Mouse (Mus musculus): ENCODE measurements at regions not wholly inside any gene's neighbourhood (a gene's known extent, or its start where the extent isn't known, plus 50 kb on each side); places are given as distances from the start of the nearest gene placed in this dataset.

GRCm38 (mm10) chr11:16559001-16559699 is 50.9 kb upstream of the Sec61g start:
- ATAC-seq: peak; percentile 71
- no peaks in the 10 kb centered on the region for H3K27me3 ChIP-seq (replicated peaks; ENCODE audit: insufficient read depth, low read length)
- no peaks in the 10 kb centered on the region for H3K36me3 ChIP-seq (ENCODE audit: insufficient read depth, low read length)
- H3K9me3 ChIP-seq (ENCODE audit: low read length): no peaks in the 10 kb centered on the region
- 0 out of 2 replicates have a peak, but pooled peaks cover 3% of the 10 kb centered on the region for H3K4me1 ChIP-seq (ENCODE audit: insufficient read depth, low read depth, low read length)
- no peak overlapping the region; the same call in 1 of the 2 replicates for H3K27ac ChIP-seq (ENCODE audit: low read length)
- 10% methylated on average over 16 of the region's 16 CpGs for WGBS
- TF ChIP-seq CTCF (IDR thresholded peaks at IDR 0.05): no peak
- TF ChIP-seq EP300 (IDR thresholded peaks at IDR 0.05): no peak
- H3K9ac ChIP-seq (replicated peaks; ENCODE audit: low read depth): no peak overlapping the region
- H3K4me3 ChIP-seq (ENCODE audit: low read depth, low read length): no peak overlapping the region
- H3K4me2 ChIP-seq (replicated peaks; ENCODE audit: low read depth, low read length): peak overlapping the region; percentile 11; the same call in 1 of the 2 replicates
- peak; percentile 71 for DNase-seq (ENCODE audit: low spot score)

GRCm38 (mm10) chr11:16561727-16562126 is 53.4 kb upstream of the Sec61g start:
- Histone ChIP-seq H3K4me3 (ENCODE audit: low read depth, low read length) (no peak overlapping the region), H3K4me2 (replicated peaks; ENCODE audit: low read depth, low read length) (no peak overlapping the region), H3K9me3 (ENCODE audit: low read length) (no peaks in the 10 kb centered on the region), H3K4me1 (ENCODE audit: insufficient read depth, low read depth, low read length) (0 out of 2 replicates have a peak, but pooled peaks cover 3% of the 10 kb centered on the region), H3K27me3 (replicated peaks; ENCODE audit: insufficient read depth, low read length) (no peaks in the 10 kb centered on the region), H3K36me3 (ENCODE audit: insufficient read depth, low read length) (no peaks in the 10 kb centered on the region), H3K9ac (replicated peaks; ENCODE audit: low read depth) (no peak overlapping the region), H3K27ac (ENCODE audit: low read length) (no peak overlapping the region)
- 76% methylated on average over 4 of the region's 4 CpGs for WGBS
- ATAC-seq (no peak), DNase-seq (ENCODE audit: low spot score) (no peak)
- TF ChIP-seq EP300 (IDR thresholded peaks at IDR 0.05): no peak
- TF ChIP-seq CTCF (IDR thresholded peaks at IDR 0.05): no peak

- TF ChIP-seq CTCF (IDR thresholded peaks at IDR 0.05): no peak
- TF ChIP-seq EP300 (IDR thresholded peaks at IDR 0.05): 0 out of 2 replicates have a peak, but pooled peaks have one; percentile 41
- no peaks in the 10 kb centered on the region for H3K27me3 ChIP-seq (replicated peaks; ENCODE audit: insufficient read depth, low read length)
- H3K36me3 ChIP-seq (ENCODE audit: insufficient read depth, low read length): no peaks in the 10 kb centered on the region
- ATAC-seq: no peak
- H3K27ac ChIP-seq (ENCODE audit: low read length): no peak overlapping the region
- 41% methylated on average over 4 of the region's 4 CpGs for WGBS
- no peak overlapping the region for H3K4me3 ChIP-seq (ENCODE audit: low read depth, low read length)
- peak; percentile 9 for DNase-seq (ENCODE audit: low spot score)
- H3K9ac ChIP-seq (replicated peaks; ENCODE audit: low read depth): no peak overlapping the region
- H3K4me2 ChIP-seq (replicated peaks; ENCODE audit: low read depth, low read length): no peak overlapping the region
- peaks cover 3% of the 10 kb centered on the region; the same call in 1 of the 2 replicates for H3K4me1 ChIP-seq (ENCODE audit: insufficient read depth, low read depth, low read length)
- no peaks in the 10 kb centered on the region for H3K9me3 ChIP-seq (ENCODE audit: low read length)
These were observed 80.9 kb upstream of the Sec61g start for GRCm38 (mm10) chr11:16589085-16589680.

GRCm38 (mm10) chr11:16590541-16590940 is 82.3 kb upstream of the Sec61g start:
- peaks cover 3% of the 10 kb centered on the region; the same call in 1 of the 2 replicates for H3K4me1 ChIP-seq (ENCODE audit: insufficient read depth, low read depth, low read length)
- H3K27ac ChIP-seq (ENCODE audit: low read length): no peak overlapping the region
- ATAC-seq (no peak), DNase-seq (ENCODE audit: low spot score) (no peak)
- no peaks in the 10 kb centered on the region for H3K27me3 ChIP-seq (replicated peaks; ENCODE audit: insufficient read depth, low read length)
- no peaks in the 10 kb centered on the region for H3K36me3 ChIP-seq (ENCODE audit: insufficient read depth, low read length)
- no peak for TF ChIP-seq EP300 (IDR thresholded peaks at IDR 0.05)
- TF ChIP-seq CTCF (IDR thresholded peaks at IDR 0.05): no peak
- no peak overlapping the region for H3K9ac ChIP-seq (replicated peaks; ENCODE audit: low read depth)
- H3K9me3 ChIP-seq (ENCODE audit: low read length): no peaks in the 10 kb centered on the region
- no peak overlapping the region for H3K4me3 ChIP-seq (ENCODE audit: low read depth, low read length)
- 61% methylated on average over 4 of the region's 4 CpGs for WGBS
- no peak overlapping the region for H3K4me2 ChIP-seq (replicated peaks; ENCODE audit: low read depth, low read length)

- no peaks in the 10 kb centered on the region for H3K27me3 ChIP-seq (replicated peaks; ENCODE audit: insufficient read depth, low read length)
- ATAC-seq: peak; percentile 98
- H3K9me3 ChIP-seq (ENCODE audit: low read length): no peaks in the 10 kb centered on the region
- DNase-seq (ENCODE audit: low spot score): peak; percentile 95
- H3K27ac ChIP-seq (ENCODE audit: low read length): peak overlapping the region; percentile 72
- H3K4me1 ChIP-seq (ENCODE audit: insufficient read depth, low read depth, low read length): peaks cover 3% of the 10 kb centered on the region; the same call in 1 of the 2 replicates
- H3K9ac ChIP-seq (replicated peaks; ENCODE audit: low read depth): no peak overlapping the region
- 2% methylated on average over 7 of the region's 7 CpGs for WGBS
- H3K4me3 ChIP-seq (ENCODE audit: low read depth, low read length): no peak overlapping the region
- H3K36me3 ChIP-seq (ENCODE audit: insufficient read depth, low read length): no peaks in the 10 kb centered on the region
- peak; percentile 20 for TF ChIP-seq EP300 (IDR thresholded peaks at IDR 0.05)
- TF ChIP-seq CTCF (IDR thresholded peaks at IDR 0.05): no peak
- H3K4me2 ChIP-seq (replicated peaks; ENCODE audit: low read depth, low read length): no peak overlapping the region
These were observed 83.2 kb upstream of the Sec61g start for GRCm38 (mm10) chr11:16591471-16591921.

- TF ChIP-seq CTCF (IDR thresholded peaks at IDR 0.05): no peak
- TF ChIP-seq EP300 (IDR thresholded peaks at IDR 0.05): peak; percentile 32; the same call in 1 of the 2 replicates
- Histone ChIP-seq H3K9ac (replicated peaks; ENCODE audit: low read depth) (no peak overlapping the region), H3K36me3 (ENCODE audit: insufficient read depth, low read length) (no peaks in the 10 kb centered on the region), H3K4me2 (replicated peaks; ENCODE audit: low read depth, low read length) (no peak overlapping the region; the same call in 1 of the 2 replicates), H3K27ac (ENCODE audit: low read length) (peak overlapping the region; percentile 34; the same call in 1 of the 2 replicates), H3K9me3 (ENCODE audit: low read length) (no peaks in the 10 kb centered on the region), H3K4me1 (ENCODE audit: insufficient read depth, low read depth, low read length) (peaks cover 3% of the 10 kb centered on the region; the same call in 1 of the 2 replicates), H3K27me3 (replicated peaks; ENCODE audit: insufficient read depth, low read length) (no peaks in the 10 kb centered on the region), H3K4me3 (ENCODE audit: low read depth, low read length) (no peak overlapping the region)
- WGBS: 50% methylated on average over 4 of the region's 4 CpGs
- ATAC-seq: peak; percentile 52
- peak; percentile 28 for DNase-seq (ENCODE audit: low spot score)
These were observed 83.7 kb upstream of the Sec61g start for GRCm38 (mm10) chr11:16592006-16592405.
